Mouse (Mus musculus) brain, embryonic 14.5 days (tissue): ENCODE results near the gene Arid4a.
A peak's percentile ranks its signal among the peaks of the same experiment; 100 is the strongest.

ENCODE experiments used
- CTCF ChIP-seq: fragments of 200-500 bp; IDR thresholded peaks from 2 replicates; pipeline ENCODE4 v1.5.1; 2012; ENCODE audit warnings: inconsistent platforms, mild to moderate bottlenecking, moderate library complexity, borderline replicate concordance; ENCODE audit not compliant: insufficient read depth, insufficient read length; ENCODE audit errors: extremely low read depth
- POLR2A ChIP-seq: fragments of 200-500 bp; IDR thresholded peaks from 2 replicates; pipeline ENCODE4 v1.6.1; 2012; ENCODE audit warnings: mild to moderate bottlenecking, inconsistent platforms, borderline replicate concordance; ENCODE audit not compliant: poor library complexity, insufficient read depth, insufficient read length, severe bottlenecking; ENCODE audit errors: extremely low read depth

GRCm38 (mm10) chr12:71136974-71137491 is 121.2 kb downstream of the Arid4a start:
- TF ChIP-seq CTCF (no peak), POLR2A (peak; percentile 57; the same call in 1 of the 2 replicates)
